ENCODE assay signal across 11 mouse cellular contexts in genomic region chr3:105711741-105712140, GRCm38 (mm10). TPM values are rescaled to one million over a fixed set of nuclear protein-coding genes. Genes with fewer than 3 reads are reported as not detected.
DNase-seq lines count a peak whose midpoint lies in the region; ATAC-seq and TF ChIP-seq lines count a peak whose summit lies in the region.
"Had no signal": no experiment of that assay in that cellular context is flagged by ENCODE, and none has a peak within 500 bp of the region (broad histone marks: within the 10 kb centered on the region; RNA-seq: fewer than 3 reads in every experiment).

No protein-coding gene starts in this region.

- no peak; the same call in 1 of the 2 replicates for TF ChIP-seq POLR2A in lung, adult 2 months (IDR thresholded peaks at IDR 0.05; ENCODE audit: borderline replicate concordance, extremely low read depth, low read depth, low read length)

- DNase-seq in cerebellum, adult 9-10 months, result peak; percentile 44
- DNase-seq in cerebellum, adult 11 months, result no peak
- peak; percentile 68 for DNase-seq in lung, postnatal 10 days
- no peak for DNase-seq in lung, adult 2 months
- DNase-seq in skeletal muscle tissue, adult 2 months (ENCODE audit: low read depth, low spot score), result peak; percentile 75
- no peak for DNase-seq in testis, postnatal 14 days (ENCODE audit: low spot score)
- DNase-seq: adrenal gland, postnatal 36 days; kidney, adult 2 months had no signal

- peaks cover 2% of the 10 kb centered on the region; the same call in 1 of the 2 replicates for H3K4me1 ChIP-seq in lung, adult 2 months (ENCODE audit: control insufficient read depth, insufficient read depth, low read length)
- H3K4me1 ChIP-seq in heart, embryonic 15.5 days (replicated peaks), result peaks cover 33% of the 10 kb centered on the region
- peaks cover 44% of the 10 kb centered on the region for H3K4me1 ChIP-seq in kidney, embryonic 15.5 days

- H3K36me3 ChIP-seq in heart, embryonic 15.5 days, result no peaks in the 10 kb centered on the region
- no peaks in the 10 kb centered on the region for H3K36me3 ChIP-seq in kidney, embryonic 15.5 days
- H3K36me3 ChIP-seq: embryonic facial prominence, embryonic 13.5 days had no signal

- H3K27ac ChIP-seq in heart, embryonic 15.5 days, result no peak overlapping the region
- H3K27ac ChIP-seq in kidney, embryonic 15.5 days, result no peak overlapping the region
- H3K27ac ChIP-seq: embryonic facial prominence, embryonic 13.5 days had no signal

- peak; percentile 67; the same call in 1 of the 2 replicates for ATAC-seq in heart, embryonic 15.5 days (replicated peaks; ENCODE audit: insufficient number of reproducible peaks, insufficient read depth, low FRiP score, low read depth)
- no peak for ATAC-seq in kidney, embryonic 15.5 days (replicated peaks; ENCODE audit: low FRiP score)

- H3K9ac ChIP-seq in heart, embryonic 15.5 days, result no peak overlapping the region
- no peak overlapping the region for H3K9ac ChIP-seq in kidney, embryonic 15.5 days
- H3K9ac ChIP-seq: embryonic facial prominence, embryonic 13.5 days had no signal

- no peak overlapping the region for H3K4me2 ChIP-seq in heart, embryonic 15.5 days
- no peak overlapping the region for H3K4me2 ChIP-seq in kidney, embryonic 15.5 days
- H3K4me2 ChIP-seq: embryonic facial prominence, embryonic 13.5 days had no signal

- TF ChIP-seq CTCF in lung, adult 2 months (IDR thresholded peaks at IDR 0.05; ENCODE audit: insufficient read depth, low read length), result no peak

- H3K27me3 ChIP-seq in heart, embryonic 15.5 days, result no peaks in the 10 kb centered on the region
- H3K27me3 ChIP-seq in kidney, embryonic 15.5 days, result peaks cover 5% of the 10 kb centered on the region; the same call in 1 of the 2 replicates

- 54% methylated on average over 7 of the region's 7 CpGs for WGBS in lung, adult 2 months
- 62% methylated on average over 7 of the region's 7 CpGs for WGBS in heart, embryonic 15.5 days
- WGBS in kidney, embryonic 15.5 days, result 77% methylated on average over 7 of the region's 7 CpGs

- H3K9me3 ChIP-seq in heart, embryonic 15.5 days (replicated peaks), result no peaks in the 10 kb centered on the region
- H3K9me3 ChIP-seq in kidney, embryonic 15.5 days (replicated peaks), result no peaks in the 10 kb centered on the region
- H3K9me3 ChIP-seq: embryonic facial prominence, embryonic 13.5 days had no signal

- H3K4me3 ChIP-seq in lung, adult 2 months (replicated peaks; ENCODE audit: extremely low read depth, low read depth, low read length), result no peak overlapping the region
- no peak overlapping the region for H3K4me3 ChIP-seq in heart, embryonic 15.5 days
- H3K4me3 ChIP-seq in kidney, embryonic 15.5 days (replicated peaks), result no peak overlapping the region
- H3K4me3 ChIP-seq: embryonic facial prominence, embryonic 13.5 days had no signal

RNA-seq across cellular contexts. Expression of gene Inka2, which starts 7.3 kb away (rescaled TPM):
- 5.7 and 7.6 TPM in 2 replicates for polyA plus RNA-seq in lung, adult 2 months (2012; rRNA removed)
- polyA plus RNA-seq in heart, embryonic 15.5 days (2015; fragmentation: Nextera tagmentation; extraction: Ambion mirVana), result 2.7 and 2.8 TPM in 2 replicates
- 1.4 and 1.7 TPM in 2 replicates for polyA plus RNA-seq in kidney, embryonic 15.5 days (2015; fragmentation: Nextera tagmentation; extraction: Ambion mirVana)

RNA-seq across cellular contexts. Expression of gene Ddx20, which starts 24.4 kb away (rescaled TPM):
- 11.6 and 25.8 TPM in 2 replicates for polyA plus RNA-seq in lung, adult 2 months (2012; rRNA removed)
- polyA plus RNA-seq in heart, embryonic 15.5 days (2015; fragmentation: Nextera tagmentation; extraction: Ambion mirVana), result 18.1 and 20.6 TPM in 2 replicates
- polyA plus RNA-seq in kidney, embryonic 15.5 days (2015; fragmentation: Nextera tagmentation; extraction: Ambion mirVana), result 38.0 and 38.7 TPM in 2 replicates

Comparison
In these comparisons a context has a peak if more than half of its experiments do, and no peak if none do; other contexts are left out.
1. DNase-seq: peak in cerebellum, adult 9-10 months (single experiment), lung, postnatal 10 days (single experiment) and skeletal muscle tissue, adult 2 months (single experiment); none in cerebellum, adult 11 months (single experiment), lung, adult 2 months (single experiment) and testis, postnatal 14 days (single experiment).